Mouse (Mus musculus): ENCODE results near the gene Dync1i2. TPM values are rescaled to one million over a fixed set of nuclear protein-coding genes. Genes with fewer than 3 reads are reported as not detected.

The Dync1i2 gene
- polyA plus RNA-seq, 1 experiment: 130 TPM

- no peaks in the 10 kb centered on the region for H3K4me1 ChIP-seq (ENCODE audit: control insufficient read depth, insufficient read depth, low read length)
- DNase-seq: no peak
- no peak overlapping the region for H3K27ac ChIP-seq (ENCODE audit: insufficient read depth, low read length)
- 98% methylated on average over 1 of the region's 1 CpGs for WGBS
- TF ChIP-seq CTCF (IDR thresholded peaks at IDR 0.05; ENCODE audit: borderline replicate concordance, insufficient read depth, low read depth, low read length): no peak
- no peak for TF ChIP-seq POLR2A (IDR thresholded peaks at IDR 0.05; ENCODE audit: borderline replicate concordance, insufficient read depth, low read length)
- H3K27me3 ChIP-seq (ENCODE audit: control insufficient read depth, insufficient read depth, low read length): no peaks in the 10 kb centered on the region
- H3K4me3 ChIP-seq (replicated peaks; ENCODE audit: insufficient read depth, low read depth, low read length): no peak overlapping the region
Measured at GRCm38 (mm10) chr2:71177760-71178159, 33.7 kb upstream of the Dync1i2 start.

GRCm38 (mm10) chr2:71179716-71180115 lies 31.8 kb upstream of the Dync1i2 start:
- Histone ChIP-seq H3K4me3 (replicated peaks; ENCODE audit: insufficient read depth, low read depth, low read length) (no peak overlapping the region), H3K27ac (ENCODE audit: insufficient read depth, low read length) (no peak overlapping the region), H3K27me3 (ENCODE audit: control insufficient read depth, insufficient read depth, low read length) (no peaks in the 10 kb centered on the region), H3K4me1 (ENCODE audit: control insufficient read depth, insufficient read depth, low read length) (no peaks in the 10 kb centered on the region)
- DNase-seq: no peak
- no peak for TF ChIP-seq POLR2A (IDR thresholded peaks at IDR 0.05; ENCODE audit: borderline replicate concordance, insufficient read depth, low read length)
- 89% methylated on average over 10 of the region's 10 CpGs for WGBS

- no peak for DNase-seq
- no peaks in the 10 kb centered on the region for H3K27me3 ChIP-seq (ENCODE audit: control insufficient read depth, insufficient read depth, low read length)
- no peak overlapping the region for H3K4me3 ChIP-seq (replicated peaks; ENCODE audit: insufficient read depth, low read depth, low read length)
- no peaks in the 10 kb centered on the region for H3K4me1 ChIP-seq (ENCODE audit: control insufficient read depth, insufficient read depth, low read length)
- TF ChIP-seq POLR2A (IDR thresholded peaks at IDR 0.05; ENCODE audit: borderline replicate concordance, insufficient read depth, low read length): no peak
- TF ChIP-seq CTCF (IDR thresholded peaks at IDR 0.05; ENCODE audit: borderline replicate concordance, insufficient read depth, low read depth, low read length): no peak
- 63% methylated on average over 8 of the region's 8 CpGs for WGBS
- no peak overlapping the region for H3K27ac ChIP-seq (ENCODE audit: insufficient read depth, low read length)
Measured at GRCm38 (mm10) chr2:71180566-71181217, 30.8 kb upstream of the Dync1i2 start.

GRCm38 (mm10) chr2:71187950-71188349 lies 23.6 kb upstream of the Dync1i2 start:
- Histone ChIP-seq H3K4me1 (ENCODE audit: control insufficient read depth, insufficient read depth, low read length) (no peaks in the 10 kb centered on the region), H3K27me3 (ENCODE audit: control insufficient read depth, insufficient read depth, low read length) (peaks cover 2% of the 10 kb centered on the region; the same call in 1 of the 2 replicates), H3K27ac (ENCODE audit: insufficient read depth, low read length) (no peak overlapping the region), H3K4me3 (replicated peaks; ENCODE audit: insufficient read depth, low read depth, low read length) (no peak overlapping the region)
- no peak for DNase-seq
- 74% methylated on average over 3 of the region's 3 CpGs for WGBS
- TF ChIP-seq POLR2A (IDR thresholded peaks at IDR 0.05; ENCODE audit: borderline replicate concordance, insufficient read depth, low read length) (no peak), CTCF (IDR thresholded peaks at IDR 0.05; ENCODE audit: borderline replicate concordance, insufficient read depth, low read depth, low read length) (no peak)

- TF ChIP-seq CTCF (IDR thresholded peaks at IDR 0.05; ENCODE audit: borderline replicate concordance, insufficient read depth, low read depth, low read length) (no peak), POLR2A (IDR thresholded peaks at IDR 0.05; ENCODE audit: borderline replicate concordance, insufficient read depth, low read length) (no peak)
- Histone ChIP-seq H3K27ac (ENCODE audit: insufficient read depth, low read length) (no peak overlapping the region), H3K27me3 (ENCODE audit: control insufficient read depth, insufficient read depth, low read length) (peaks cover 2% of the 10 kb centered on the region; the same call in 1 of the 2 replicates), H3K4me3 (replicated peaks; ENCODE audit: insufficient read depth, low read depth, low read length) (no peak overlapping the region), H3K4me1 (ENCODE audit: control insufficient read depth, insufficient read depth, low read length) (no peaks in the 10 kb centered on the region)
- DNase-seq: no peak
- 62% methylated on average over 2 of the region's 2 CpGs for WGBS
Measured at GRCm38 (mm10) chr2:71188861-71189260, 22.6 kb upstream of the Dync1i2 start.

- WGBS: 22% methylated on average over 16 of the region's 16 CpGs
- no peak overlapping the region for H3K27ac ChIP-seq (ENCODE audit: insufficient read depth, low read length)
- H3K4me1 ChIP-seq (ENCODE audit: control insufficient read depth, insufficient read depth, low read length): no peaks in the 10 kb centered on the region
- TF ChIP-seq CTCF (IDR thresholded peaks at IDR 0.05; ENCODE audit: borderline replicate concordance, insufficient read depth, low read depth, low read length): no peak
- no peak for TF ChIP-seq POLR2A (IDR thresholded peaks at IDR 0.05; ENCODE audit: borderline replicate concordance, insufficient read depth, low read length)
- no peak overlapping the region for H3K4me3 ChIP-seq (replicated peaks; ENCODE audit: insufficient read depth, low read depth, low read length)
- H3K27me3 ChIP-seq (ENCODE audit: control insufficient read depth, insufficient read depth, low read length): peaks cover 2% of the 10 kb centered on the region; the same call in 1 of the 2 replicates
- no peak for DNase-seq
Measured at GRCm38 (mm10) chr2:71191391-71192194, 19.9 kb upstream of the Dync1i2 start.

- 63% methylated on average over 17 of the region's 17 CpGs for WGBS
- Histone ChIP-seq H3K27me3 (ENCODE audit: control insufficient read depth, insufficient read depth, low read length) (peaks cover 2% of the 10 kb centered on the region; the same call in 1 of the 2 replicates), H3K27ac (ENCODE audit: insufficient read depth, low read length) (no peak overlapping the region), H3K4me1 (ENCODE audit: control insufficient read depth, insufficient read depth, low read length) (no peaks in the 10 kb centered on the region), H3K4me3 (replicated peaks; ENCODE audit: insufficient read depth, low read depth, low read length) (no peak overlapping the region)
- DNase-seq: no peak
- no peak for TF ChIP-seq CTCF (IDR thresholded peaks at IDR 0.05; ENCODE audit: borderline replicate concordance, insufficient read depth, low read depth, low read length)
- TF ChIP-seq POLR2A (IDR thresholded peaks at IDR 0.05; ENCODE audit: borderline replicate concordance, insufficient read depth, low read length): no peak
Measured at GRCm38 (mm10) chr2:71192195-71192807, 19.2 kb upstream of the Dync1i2 start.
